Mouse (Mus musculus) heart, embryonic 12.5 days (tissue): ENCODE data around the gene Slit1. TPM values are rescaled to one million over a fixed set of nuclear protein-coding genes. Genes with fewer than 3 reads are reported as not detected.

Source experiments
- ATAC-seq: fragments of 200-750 bp; cut with Nextera tagmentation; 2 replicates; pipeline ENCODE4 v1.8.0; 2017; ENCODE audit warnings: moderate TSS enrichment, moderate library complexity; ENCODE audit not compliant: insufficient number of reproducible peaks, low FRiP score
- H3K27ac ChIP-seq: fragments of 300-500 bp; sonication (generic); 2 replicates; pipeline ENCODE4 v1.5.1; 2016; ENCODE audit warnings: mild to moderate bottlenecking, moderate library complexity; ENCODE audit not compliant: poor library complexity, severe bottlenecking
- H3K27me3 ChIP-seq: fragments of 300-500 bp; sonication (generic); replicated peaks from 2 replicates; pipeline ENCODE4 v1.6.1; 2016; ENCODE audit warnings: mild to moderate bottlenecking, moderate library complexity
- H3K36me3 ChIP-seq: fragments of 300-500 bp; sonication (generic); 2 replicates; pipeline ENCODE4 v1.6.1; 2016; ENCODE audit warnings: mild to moderate bottlenecking, moderate library complexity
- H3K4me1 ChIP-seq: fragments of 300-500 bp; sonication (generic); replicated peaks from 2 replicates; pipeline ENCODE4 v1.6.1; 2016; ENCODE audit warnings: mild to moderate bottlenecking
- H3K4me2 ChIP-seq: fragments of 300-500 bp; sonication (generic); 2 replicates; pipeline ENCODE4 v1.6.1; 2016; ENCODE audit warnings: mild to moderate bottlenecking, moderate library complexity
- H3K4me3 ChIP-seq: fragments of 300-500 bp; sonication (generic); 2 replicates; pipeline ENCODE4 v1.5.1; 2016; ENCODE audit warnings: mild to moderate bottlenecking
- H3K9ac ChIP-seq: fragments of 300-500 bp; sonication (generic); 2 replicates; pipeline ENCODE4 v1.6.1; 2016; ENCODE audit warnings: mild to moderate bottlenecking, moderate library complexity
- H3K9me3 ChIP-seq: fragments of 300-500 bp; sonication (generic); replicated peaks from 2 replicates; pipeline ENCODE4 v1.6.1; 2016; ENCODE audit warnings: mild to moderate bottlenecking, moderate library complexity
- WGBS: fragments of 180-500 bp; shearing (Covaris S2); methylation state at CpG from one replicate; pipeline ENCODE4 v1.1.7; 2016; 5-methylcytosine and 5-hydroxymethylcytosine counted together
- polyA plus RNA-seq: library from polyadenylated mRNA; unstranded; fragments of >200 nt; fragmentation: Nextera tagmentation; extraction: Ambion mirVana; gene quantifications from 2 replicates; pipeline ENCODE4 v1.2.1, GENCODE M21; 2016

Slit1 gene
- polyA plus RNA-seq, 1 experiment from 2014 or later = 0.13 TPM

GRCm38 (mm10) chr19:41723337-41723736, 20.1 kb downstream of the Slit1 start:
- no peaks in the 10 kb centered on the region for H3K36me3 ChIP-seq
- 8% methylated on average over 2 of the region's 2 CpGs for WGBS
- H3K27ac ChIP-seq = no peak overlapping the region
- H3K9me3 ChIP-seq = no peaks in the 10 kb centered on the region
- peaks cover 13% of the 10 kb centered on the region for H3K4me1 ChIP-seq
- H3K27me3 ChIP-seq = peaks cover 9% of the 10 kb centered on the region
- no peak overlapping the region for H3K4me3 ChIP-seq
- no peak for ATAC-seq
- H3K4me2 ChIP-seq = no peak overlapping the region
- no peak overlapping the region for H3K9ac ChIP-seq

- Histone ChIP-seq H3K4me2 (no peak overlapping the region), H3K27ac (no peak overlapping the region), H3K27me3 (peaks cover 21% of the 10 kb centered on the region), H3K9ac (no peak overlapping the region), H3K4me1 (peaks cover 15% of the 10 kb centered on the region), H3K4me3 (no peak overlapping the region), H3K9me3 (no peaks in the 10 kb centered on the region), H3K36me3 (no peaks in the 10 kb centered on the region)
- 71% methylated on average over 8 of the region's 8 CpGs for WGBS
- ATAC-seq = no peak
Measured at GRCm38 (mm10) chr19:41719436-41719835, 24.0 kb downstream of the Slit1 start.

- no peak overlapping the region for H3K9ac ChIP-seq
- no peak overlapping the region for H3K27ac ChIP-seq
- H3K9me3 ChIP-seq = no peaks in the 10 kb centered on the region
- 30% methylated on average over 19 of the region's 19 CpGs for WGBS
- H3K4me2 ChIP-seq = peak overlapping the region; percentile 1; the same call in 1 of the 2 replicates
- ATAC-seq = no peak
- H3K36me3 ChIP-seq = no peaks in the 10 kb centered on the region
- peaks cover 27% of the 10 kb centered on the region; the same call in 1 of the 2 replicates for H3K27me3 ChIP-seq
- H3K4me3 ChIP-seq = no peak overlapping the region
- peaks cover 12% of the 10 kb centered on the region for H3K4me1 ChIP-seq
Measured at GRCm38 (mm10) chr19:41716233-41717218, 26.9 kb downstream of the Slit1 start.

- H3K36me3 ChIP-seq = no peaks in the 10 kb centered on the region
- no peak overlapping the region for H3K9ac ChIP-seq
- peaks cover 8% of the 10 kb centered on the region for H3K4me1 ChIP-seq
- ATAC-seq = no peak
- no peak overlapping the region for H3K4me2 ChIP-seq
- H3K4me3 ChIP-seq = no peak overlapping the region
- WGBS = 74% methylated on average over 9 of the region's 9 CpGs
- no peak overlapping the region for H3K27ac ChIP-seq
- peaks cover 27% of the 10 kb centered on the region; the same call in 1 of the 2 replicates for H3K27me3 ChIP-seq
- H3K9me3 ChIP-seq = no peaks in the 10 kb centered on the region
Measured at GRCm38 (mm10) chr19:41714431-41714917, 29.0 kb downstream of the Slit1 start.

- Histone ChIP-seq H3K4me1 (peaks cover 8% of the 10 kb centered on the region), H3K9me3 (no peaks in the 10 kb centered on the region), H3K4me3 (no peak overlapping the region), H3K4me2 (no peak overlapping the region), H3K36me3 (no peaks in the 10 kb centered on the region), H3K9ac (no peak overlapping the region), H3K27ac (no peak overlapping the region), H3K27me3 (peaks cover 19% of the 10 kb centered on the region; the same call in 1 of the 2 replicates)
- no peak for ATAC-seq
- 84% methylated on average over 8 of the region's 8 CpGs for WGBS
Measured at GRCm38 (mm10) chr19:41712829-41713228, 30.6 kb downstream of the Slit1 start.

GRCm38 (mm10) chr19:41711665-41712064, 31.8 kb downstream of the Slit1 start:
- peaks cover 19% of the 10 kb centered on the region; the same call in 1 of the 2 replicates for H3K27me3 ChIP-seq
- no peak overlapping the region for H3K27ac ChIP-seq
- WGBS = 78% methylated on average over 9 of the region's 9 CpGs
- peaks cover 15% of the 10 kb centered on the region for H3K4me1 ChIP-seq
- no peaks in the 10 kb centered on the region for H3K9me3 ChIP-seq
- ATAC-seq = no peak
- no peaks in the 10 kb centered on the region for H3K36me3 ChIP-seq
- no peak overlapping the region for H3K4me2 ChIP-seq
- no peak overlapping the region for H3K4me3 ChIP-seq
- H3K9ac ChIP-seq = no peak overlapping the region

GRCm38 (mm10) chr19:41709497-41710165, 33.8 kb downstream of the Slit1 start:
- Histone ChIP-seq H3K4me1 (peaks cover 7% of the 10 kb centered on the region; the same call in 1 of the 2 replicates), H3K36me3 (no peaks in the 10 kb centered on the region), H3K4me2 (no peak overlapping the region), H3K4me3 (no peak overlapping the region), H3K27me3 (peaks cover 29% of the 10 kb centered on the region; the same call in 1 of the 2 replicates), H3K27ac (no peak overlapping the region), H3K9me3 (no peaks in the 10 kb centered on the region), H3K9ac (no peak overlapping the region)
- 84% methylated on average over 12 of the region's 12 CpGs for WGBS
- ATAC-seq = no peak

GRCm38 (mm10) chr19:41707850-41708249, 35.6 kb downstream of the Slit1 start:
- Histone ChIP-seq H3K27ac (no peak overlapping the region), H3K9ac (no peak overlapping the region), H3K27me3 (peaks cover 31% of the 10 kb centered on the region), H3K9me3 (no peaks in the 10 kb centered on the region), H3K4me2 (no peak overlapping the region), H3K4me1 (peaks cover 7% of the 10 kb centered on the region; the same call in 1 of the 2 replicates), H3K36me3 (no peaks in the 10 kb centered on the region), H3K4me3 (no peak overlapping the region)
- ATAC-seq = no peak
- WGBS = 50% methylated on average over 12 of the region's 12 CpGs

GRCm38 (mm10) chr19:41706094-41706828, 37.2 kb downstream of the Slit1 start:
- no peak for ATAC-seq

GRCm38 (mm10) chr19:41705416-41705815, 38.0 kb downstream of the Slit1 start:
- Histone ChIP-seq H3K4me2 (no peak overlapping the region), H3K9me3 (no peaks in the 10 kb centered on the region), H3K4me3 (no peak overlapping the region), H3K4me1 (peaks cover 7% of the 10 kb centered on the region; the same call in 1 of the 2 replicates), H3K27ac (no peak overlapping the region), H3K36me3 (no peaks in the 10 kb centered on the region), H3K27me3 (peaks cover 48% of the 10 kb centered on the region), H3K9ac (no peak overlapping the region)
- no peak for ATAC-seq
- 38% methylated on average over 12 of the region's 12 CpGs for WGBS

More at GRCm38 (mm10) chr19:41706094-41706828, 37.2 kb downstream of the Slit1 start:
- H3K9ac ChIP-seq = no peak overlapping the region
- H3K4me1 ChIP-seq = peaks cover 7% of the 10 kb centered on the region; the same call in 1 of the 2 replicates
- no peaks in the 10 kb centered on the region for H3K9me3 ChIP-seq
- H3K4me3 ChIP-seq = no peak overlapping the region
- H3K4me2 ChIP-seq = no peak overlapping the region
- H3K27ac ChIP-seq = no peak overlapping the region
- no peaks in the 10 kb centered on the region for H3K36me3 ChIP-seq
- peaks cover 40% of the 10 kb centered on the region for H3K27me3 ChIP-seq
- WGBS = 67% methylated on average over 17 of the region's 17 CpGs
